Mouse (Mus musculus): ENCODE data around the gene Trpm3. TPM values are rescaled to one million over a fixed set of nuclear protein-coding genes. Genes with fewer than 3 reads are reported as not detected.

Gene Trpm3
- polyA plus RNA-seq, 1 experiment from 2014 or later: 1.2 TPM

DNA sequence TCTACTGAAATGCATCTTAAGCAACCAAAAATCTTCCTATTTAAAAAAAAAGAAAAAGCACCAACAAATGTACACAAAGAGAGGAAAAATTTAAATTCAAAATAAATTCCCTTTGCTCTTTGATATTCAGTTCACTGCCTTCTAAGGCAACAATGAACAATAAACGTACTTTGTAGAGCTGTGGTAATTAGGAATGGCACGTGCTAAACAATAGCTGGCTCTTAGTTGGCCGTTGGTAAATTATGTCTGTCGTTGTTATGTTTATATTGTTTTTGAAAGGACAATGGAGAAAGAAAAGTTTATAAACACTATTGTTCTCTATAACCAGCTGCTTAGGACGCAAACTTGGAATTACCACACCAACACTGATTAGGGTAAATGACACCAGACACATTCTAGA lies 782.1 kb downstream of the Trpm3 start:
- no peak overlapping the region for H3K27ac ChIP-seq (ENCODE audit: low read length)
- H3K4me2 ChIP-seq (ENCODE audit: low read depth, low read length): no peak overlapping the region
- no peaks in the 10 kb centered on the region for H3K9me3 ChIP-seq (ENCODE audit: control insufficient read depth, low read length)
- no peak overlapping the region for H3K4me3 ChIP-seq (ENCODE audit: low read length)
- no peaks in the 10 kb centered on the region for H3K36me3 ChIP-seq (ENCODE audit: control insufficient read depth, insufficient read depth, low read length)
- H3K9ac ChIP-seq (ENCODE audit: low read length): no peak overlapping the region
- peaks cover 10% of the 10 kb centered on the region for H3K4me1 ChIP-seq (replicated peaks; ENCODE audit: control insufficient read depth, insufficient read depth, low read length)
- H3K27me3 ChIP-seq (ENCODE audit: control insufficient read depth, insufficient read depth, low read depth, low read length): no peaks in the 10 kb centered on the region
- 59% methylated on average over 5 of the region's 5 CpGs for WGBS
- no peak for ATAC-seq (ENCODE audit: low read depth)

DNA sequence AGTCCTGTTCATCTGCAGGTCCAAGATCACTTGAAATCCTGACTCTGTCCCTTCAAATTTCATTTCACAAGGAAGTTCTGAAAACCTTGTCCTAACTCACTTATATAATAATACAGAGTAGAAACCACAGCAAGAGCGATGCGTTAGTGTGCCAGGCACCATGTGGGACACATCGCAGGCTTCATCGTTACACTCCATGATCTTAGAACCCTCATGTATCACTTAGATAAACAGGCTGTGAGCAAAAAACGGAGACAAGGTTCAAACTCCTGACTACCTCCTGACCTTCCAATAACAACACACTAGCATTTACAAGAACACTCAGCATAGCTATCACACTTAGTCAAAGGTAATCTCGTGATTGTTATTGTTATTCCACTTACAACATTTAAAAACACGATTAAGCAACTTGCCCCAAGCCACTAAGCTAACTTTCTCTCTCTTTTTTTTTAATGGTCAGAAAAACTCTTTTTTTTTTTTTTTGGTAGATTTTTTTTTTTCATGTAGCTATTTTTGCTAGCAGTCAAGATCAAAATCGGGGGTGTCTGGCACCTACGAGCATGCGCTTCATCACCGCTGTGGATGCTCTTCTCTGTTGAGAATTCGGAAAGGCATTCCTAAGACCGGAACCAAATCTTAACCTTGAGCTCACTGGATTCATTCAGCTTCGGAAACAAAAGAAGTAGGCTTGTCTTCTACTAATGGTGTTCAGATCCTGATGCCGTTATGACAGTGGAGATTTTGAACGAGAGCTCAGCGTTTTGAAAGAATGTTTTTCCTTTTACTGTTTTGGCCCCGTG lies 784.2 kb downstream of the Trpm3 start:
- Histone ChIP-seq H3K27me3 (ENCODE audit: control insufficient read depth, insufficient read depth, low read depth, low read length) (no peaks in the 10 kb centered on the region), H3K4me2 (ENCODE audit: low read depth, low read length) (no peak overlapping the region), H3K4me3 (ENCODE audit: low read length) (no peak overlapping the region), H3K4me1 (replicated peaks; ENCODE audit: control insufficient read depth, insufficient read depth, low read length) (no peaks in the 10 kb centered on the region; the same call in 1 of the 2 replicates), H3K27ac (ENCODE audit: low read length) (no peak overlapping the region), H3K36me3 (ENCODE audit: control insufficient read depth, insufficient read depth, low read length) (no peaks in the 10 kb centered on the region), H3K9me3 (ENCODE audit: control insufficient read depth, low read length) (no peaks in the 10 kb centered on the region), H3K9ac (ENCODE audit: low read length) (no peak overlapping the region)
- ATAC-seq (ENCODE audit: low read depth): peak; percentile 45
- 57% methylated on average over 18 of the region's 18 CpGs for WGBS

DNA sequence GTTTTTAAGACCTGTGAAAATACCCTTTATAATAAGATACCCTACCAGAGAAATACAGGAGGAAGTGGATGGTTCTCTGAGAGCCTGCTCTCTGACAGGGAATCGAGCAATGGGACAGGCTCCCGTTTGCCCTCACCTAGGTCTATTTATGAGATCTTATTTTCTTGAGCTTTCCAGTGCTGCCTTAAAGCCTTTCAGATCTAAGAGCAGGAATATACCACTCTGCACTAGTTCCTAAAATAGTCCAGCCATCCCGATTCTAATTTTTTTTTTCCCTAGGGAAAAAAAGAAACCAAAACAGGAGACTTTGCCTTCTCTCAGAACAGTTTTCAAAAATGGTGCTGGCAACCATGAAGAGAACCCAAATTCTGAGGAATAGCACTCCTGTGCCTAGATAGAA lies 786.4 kb downstream of the Trpm3 start:
- no peak overlapping the region for H3K9ac ChIP-seq (ENCODE audit: low read length)
- 75% methylated on average over 3 of the region's 3 CpGs for WGBS
- no peak overlapping the region for H3K4me3 ChIP-seq (ENCODE audit: low read length)
- H3K27me3 ChIP-seq (ENCODE audit: control insufficient read depth, insufficient read depth, low read depth, low read length): no peaks in the 10 kb centered on the region
- H3K4me1 ChIP-seq (replicated peaks; ENCODE audit: control insufficient read depth, insufficient read depth, low read length): peaks cover 2% of the 10 kb centered on the region
- H3K4me2 ChIP-seq (ENCODE audit: low read depth, low read length): no peak overlapping the region
- H3K36me3 ChIP-seq (ENCODE audit: control insufficient read depth, insufficient read depth, low read length): no peaks in the 10 kb centered on the region
- no peaks in the 10 kb centered on the region for H3K9me3 ChIP-seq (ENCODE audit: control insufficient read depth, low read length)
- H3K27ac ChIP-seq (ENCODE audit: low read length): no peak overlapping the region
- no peak for ATAC-seq (ENCODE audit: low read depth)

DNA sequence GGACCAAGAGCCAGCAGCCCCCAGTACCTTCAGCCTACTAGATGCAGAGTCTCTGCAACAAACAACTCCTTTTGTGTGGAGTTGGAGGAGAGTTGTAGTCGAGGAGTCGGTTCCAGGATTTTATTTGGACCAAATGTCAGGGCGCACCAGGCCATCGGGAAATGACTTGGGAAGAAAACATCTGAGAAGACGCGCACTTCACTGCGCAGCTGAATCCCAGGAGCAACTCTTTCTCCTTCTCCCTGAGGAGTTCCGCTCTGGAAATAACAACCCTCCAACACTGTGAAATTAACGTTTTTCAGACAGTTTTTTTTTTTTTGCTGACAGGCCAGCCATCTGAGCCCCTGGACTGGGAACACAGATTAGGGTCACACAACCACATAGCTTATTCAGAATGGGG lies 787.9 kb downstream of the Trpm3 start:
- H3K36me3 ChIP-seq (ENCODE audit: control insufficient read depth, insufficient read depth, low read length): no peaks in the 10 kb centered on the region
- no peaks in the 10 kb centered on the region for H3K27me3 ChIP-seq (ENCODE audit: control insufficient read depth, insufficient read depth, low read depth, low read length)
- no peak overlapping the region for H3K27ac ChIP-seq (ENCODE audit: low read length)
- no peak overlapping the region for H3K9ac ChIP-seq (ENCODE audit: low read length)
- 74% methylated on average over 9 of the region's 9 CpGs for WGBS
- ATAC-seq (ENCODE audit: low read depth): no peak
- no peak overlapping the region for H3K4me2 ChIP-seq (ENCODE audit: low read depth, low read length)
- no peak overlapping the region for H3K4me3 ChIP-seq (ENCODE audit: low read length)
- H3K4me1 ChIP-seq (replicated peaks; ENCODE audit: control insufficient read depth, insufficient read depth, low read length): peaks cover 9% of the 10 kb centered on the region
- H3K9me3 ChIP-seq (ENCODE audit: control insufficient read depth, low read length): no peaks in the 10 kb centered on the region

DNA sequence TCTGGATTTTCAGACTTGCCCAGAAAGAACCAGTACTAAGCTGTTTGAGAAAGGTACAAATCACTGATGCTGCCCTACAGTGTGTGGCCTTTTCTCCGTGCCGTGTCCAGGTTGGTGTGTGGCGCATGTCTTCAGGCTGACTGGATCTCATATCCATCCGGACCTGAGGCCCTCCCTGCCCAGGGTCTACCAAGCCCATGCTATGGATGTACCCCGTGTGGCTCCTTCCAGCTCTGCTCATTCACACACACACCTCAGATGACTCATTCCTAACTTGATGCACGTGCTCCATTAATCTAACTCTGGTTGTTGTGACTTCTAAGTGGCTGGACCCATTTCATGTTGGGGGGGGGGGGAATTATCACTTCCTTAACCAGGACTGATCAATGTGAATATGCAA lies 789.5 kb downstream of the Trpm3 start:
- Histone ChIP-seq H3K27ac (ENCODE audit: low read length) (no peak overlapping the region), H3K4me1 (replicated peaks; ENCODE audit: control insufficient read depth, insufficient read depth, low read length) (peaks cover 9% of the 10 kb centered on the region), H3K9ac (ENCODE audit: low read length) (no peak overlapping the region), H3K27me3 (ENCODE audit: control insufficient read depth, insufficient read depth, low read depth, low read length) (no peaks in the 10 kb centered on the region), H3K36me3 (ENCODE audit: control insufficient read depth, insufficient read depth, low read length) (no peaks in the 10 kb centered on the region), H3K9me3 (ENCODE audit: control insufficient read depth, low read length) (no peaks in the 10 kb centered on the region), H3K4me3 (ENCODE audit: low read length) (no peak overlapping the region), H3K4me2 (ENCODE audit: low read depth, low read length) (no peak overlapping the region)
- ATAC-seq (ENCODE audit: low read depth): no peak
- WGBS: 84% methylated on average over 6 of the region's 6 CpGs

DNA sequence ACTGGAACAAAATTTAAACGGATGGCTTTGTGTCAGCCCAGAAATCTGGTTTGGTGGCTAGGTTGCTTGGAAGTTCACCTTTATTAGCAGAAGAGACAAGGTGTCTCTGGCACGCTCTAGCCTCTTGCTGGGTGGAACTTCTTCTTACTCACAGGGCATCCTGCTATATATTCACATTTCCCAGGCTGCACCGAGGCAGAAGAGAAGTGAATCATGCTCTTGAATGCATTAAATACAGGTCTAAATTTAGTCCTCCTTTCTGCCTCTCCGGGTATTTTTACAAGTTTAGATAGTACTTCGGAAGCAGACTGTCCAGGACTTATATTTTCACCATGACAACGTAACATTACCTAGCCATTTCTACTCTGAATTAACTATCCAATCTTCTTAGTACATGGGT lies 790.9 kb downstream of the Trpm3 start:
- Histone ChIP-seq H3K9me3 (ENCODE audit: control insufficient read depth, low read length) (no peaks in the 10 kb centered on the region), H3K27ac (ENCODE audit: low read length) (no peak overlapping the region), H3K4me1 (replicated peaks; ENCODE audit: control insufficient read depth, insufficient read depth, low read length) (peaks cover 9% of the 10 kb centered on the region), H3K4me2 (ENCODE audit: low read depth, low read length) (no peak overlapping the region), H3K9ac (ENCODE audit: low read length) (no peak overlapping the region), H3K4me3 (ENCODE audit: low read length) (no peak overlapping the region), H3K27me3 (ENCODE audit: control insufficient read depth, insufficient read depth, low read depth, low read length) (no peaks in the 10 kb centered on the region), H3K36me3 (ENCODE audit: control insufficient read depth, insufficient read depth, low read length) (no peaks in the 10 kb centered on the region)
- ATAC-seq (ENCODE audit: low read depth): no peak
- 82% methylated on average over 6 of the region's 6 CpGs for WGBS

DNA sequence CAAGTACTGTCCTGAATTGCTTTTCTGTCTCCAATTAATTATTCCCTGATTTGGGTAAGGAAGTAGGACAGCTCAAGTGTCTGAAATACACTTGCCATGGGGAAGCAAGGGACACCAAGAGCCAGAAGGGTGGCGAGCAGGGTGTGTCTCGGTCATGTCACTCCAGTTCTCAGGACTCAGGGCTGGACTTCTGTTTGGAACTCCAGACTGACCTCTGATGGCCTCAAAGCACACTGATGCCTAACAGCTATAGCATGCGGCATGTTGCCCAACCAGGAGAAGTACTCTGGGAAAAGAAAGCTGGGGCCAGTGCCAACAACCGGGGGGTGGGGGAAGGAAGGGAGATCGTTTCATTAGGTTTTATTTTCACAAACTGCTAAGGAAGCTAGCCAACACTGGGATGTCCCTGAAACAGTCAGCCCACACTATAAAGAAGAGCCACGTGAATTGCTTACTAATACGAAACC lies 791.6 kb downstream of the Trpm3 start:
- H3K4me1 ChIP-seq (replicated peaks; ENCODE audit: control insufficient read depth, insufficient read depth, low read length): peaks cover 9% of the 10 kb centered on the region
- WGBS: 43% methylated on average over 7 of the region's 7 CpGs
- peak; percentile 74 for ATAC-seq (ENCODE audit: low read depth)

DNA sequence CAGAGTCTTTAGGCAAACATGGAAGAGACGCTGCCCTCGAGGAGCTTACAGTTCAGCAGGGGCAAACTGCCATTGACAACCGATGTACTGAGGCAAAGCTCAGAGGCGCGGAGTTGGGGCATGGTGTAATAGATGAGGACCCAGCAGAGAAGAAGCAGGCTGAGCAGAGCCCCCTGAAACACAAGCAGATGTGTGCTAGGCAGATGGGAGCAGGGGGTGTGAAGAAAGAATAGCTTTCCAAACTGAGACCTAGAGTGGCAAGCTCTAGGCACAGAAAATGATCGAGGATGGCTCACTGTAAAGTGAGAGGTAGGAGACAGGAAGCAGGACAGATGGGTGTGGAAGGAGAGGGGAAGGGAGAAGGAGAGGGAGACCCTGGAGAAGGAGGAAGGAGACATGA lies 792.2 kb downstream of the Trpm3 start:
- WGBS: 68% methylated on average over 6 of the region's 6 CpGs
- 0 out of 2 replicates have a peak overlapping the region, but pooled peaks have one; percentile 3 for H3K4me2 ChIP-seq (ENCODE audit: low read depth, low read length)
- H3K4me1 ChIP-seq (replicated peaks; ENCODE audit: control insufficient read depth, insufficient read depth, low read length): peaks cover 9% of the 10 kb centered on the region
- H3K36me3 ChIP-seq (ENCODE audit: control insufficient read depth, insufficient read depth, low read length): no peaks in the 10 kb centered on the region
- H3K27me3 ChIP-seq (ENCODE audit: control insufficient read depth, insufficient read depth, low read depth, low read length): no peaks in the 10 kb centered on the region
- H3K27ac ChIP-seq (ENCODE audit: low read length): no peak overlapping the region
- no peak overlapping the region for H3K9ac ChIP-seq (ENCODE audit: low read length)
- H3K4me3 ChIP-seq (ENCODE audit: low read length): no peak overlapping the region
- no peaks in the 10 kb centered on the region for H3K9me3 ChIP-seq (ENCODE audit: control insufficient read depth, low read length)
- no peak for ATAC-seq (ENCODE audit: low read depth)

More for the DNA sequence above, 791.6 kb downstream of the Trpm3 start:
- no peak overlapping the region for H3K9ac ChIP-seq (ENCODE audit: low read length)
- H3K27ac ChIP-seq (ENCODE audit: low read length): no peak overlapping the region
- H3K4me3 ChIP-seq (ENCODE audit: low read length): no peak overlapping the region
- H3K27me3 ChIP-seq (ENCODE audit: control insufficient read depth, insufficient read depth, low read depth, low read length): no peaks in the 10 kb centered on the region
- H3K36me3 ChIP-seq (ENCODE audit: control insufficient read depth, insufficient read depth, low read length): no peaks in the 10 kb centered on the region
- no peaks in the 10 kb centered on the region for H3K9me3 ChIP-seq (ENCODE audit: control insufficient read depth, low read length)
- H3K4me2 ChIP-seq (ENCODE audit: low read depth, low read length): 0 out of 2 replicates have a peak overlapping the region, but pooled peaks have one; percentile 3

DNA sequence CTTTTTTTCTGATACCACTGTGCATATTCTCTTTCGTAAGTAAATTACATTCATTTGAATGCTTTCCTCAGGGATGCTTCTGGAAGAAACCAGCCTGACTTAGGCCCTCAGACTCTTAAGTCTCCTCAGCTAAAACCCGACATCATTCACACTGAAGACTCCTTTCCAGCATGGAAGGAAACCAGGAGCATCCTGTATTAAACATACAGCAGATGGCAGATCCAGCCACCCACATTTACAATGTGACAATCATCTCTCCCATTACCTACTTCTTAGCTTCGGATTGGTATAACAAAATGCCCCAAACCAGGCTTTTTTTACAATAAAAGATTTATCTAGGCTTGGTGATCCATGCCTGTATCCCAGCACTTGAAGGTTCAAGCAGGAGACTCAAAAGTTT lies 796.2 kb downstream of the Trpm3 start:
- Histone ChIP-seq H3K27ac (ENCODE audit: low read length) (no peak overlapping the region), H3K9me3 (ENCODE audit: control insufficient read depth, low read length) (no peaks in the 10 kb centered on the region), H3K4me3 (ENCODE audit: low read length) (no peak overlapping the region), H3K4me2 (ENCODE audit: low read depth, low read length) (no peak overlapping the region), H3K9ac (ENCODE audit: low read length) (no peak overlapping the region), H3K27me3 (ENCODE audit: control insufficient read depth, insufficient read depth, low read depth, low read length) (no peaks in the 10 kb centered on the region), H3K36me3 (ENCODE audit: control insufficient read depth, insufficient read depth, low read length) (no peaks in the 10 kb centered on the region), H3K4me1 (replicated peaks; ENCODE audit: control insufficient read depth, insufficient read depth, low read length) (peaks cover 13% of the 10 kb centered on the region)
- WGBS: 72% methylated on average over 3 of the region's 3 CpGs
- ATAC-seq (ENCODE audit: low read depth): no peak

All from lung, embryonic 16.5 days (tissue).